Mouse (Mus musculus): ENCODE data around the gene Cd22. TPM values are rescaled to one million over a fixed set of nuclear protein-coding genes. Genes with fewer than 3 reads are reported as not detected.
A peak's percentile ranks its signal among the peaks of the same experiment; 100 is the strongest.

Gene Cd22
- polyA plus RNA-seq, 1 experiment from 2014 or later, result 0.35 TPM

DNA sequence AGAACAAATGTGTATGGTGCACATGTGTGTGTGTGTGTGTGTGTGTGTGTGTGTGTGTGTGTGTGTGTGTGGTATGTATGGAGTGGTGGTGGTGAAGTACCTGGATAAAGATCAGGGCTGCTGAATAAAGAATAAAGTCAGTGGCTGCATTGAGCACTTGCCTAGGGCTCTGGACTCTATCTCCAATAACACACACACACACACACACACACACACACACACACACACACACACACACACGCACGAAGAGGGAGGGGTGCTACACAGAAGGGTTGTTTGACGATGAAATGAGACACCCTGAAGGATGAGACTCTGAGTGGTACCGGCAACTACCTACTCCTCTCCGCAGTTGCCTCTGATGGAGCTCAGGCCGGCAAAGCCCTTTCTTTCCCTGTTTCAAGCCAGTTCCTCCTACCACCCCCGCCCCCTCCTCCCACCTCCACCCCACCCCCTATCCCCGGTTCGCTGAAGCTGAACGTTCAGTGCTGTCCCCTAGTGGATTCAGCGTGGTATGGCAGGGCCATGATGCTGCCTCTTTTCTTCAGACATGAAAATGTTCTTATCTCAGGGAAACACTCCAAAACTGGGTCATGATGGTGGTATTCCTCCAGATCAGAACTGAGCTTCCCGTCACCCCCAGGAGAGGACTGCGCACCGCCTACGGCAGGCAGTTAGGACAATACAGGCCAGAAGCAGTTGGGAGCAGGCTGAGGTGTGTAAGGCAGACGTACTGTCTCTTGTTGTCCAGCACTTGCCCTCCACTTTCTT lies 20.3 kb downstream of the Cd22 start:
- Histone ChIP-seq H3K4me2 (replicated peaks; ENCODE audit: low read depth, low read length) (peak overlapping the region; percentile 36), H3K27me3 (ENCODE audit: control insufficient read depth, insufficient read depth, low read length) (no peaks in the 10 kb centered on the region), H3K4me1 (ENCODE audit: control insufficient read depth, insufficient read depth, low read length) (no peaks in the 10 kb centered on the region), H3K27ac (ENCODE audit: low read length) (no peak overlapping the region), H3K4me3 (ENCODE audit: low read depth, low read length) (0 out of 2 replicates have a peak overlapping the region, but pooled peaks have one; percentile 12), H3K36me3 (ENCODE audit: control insufficient read depth, insufficient read depth, low read length) (no peaks in the 10 kb centered on the region), H3K9me3 (ENCODE audit: control insufficient read depth, low read depth, low read length) (no peaks in the 10 kb centered on the region), H3K9ac (replicated peaks; ENCODE audit: low read depth, low read length) (no peak overlapping the region)
- peak; percentile 66 for ATAC-seq (ENCODE audit: insufficient number of reproducible peaks, insufficient read depth, low FRiP score, low read depth)
- 8% methylated on average over 14 of the region's 16 CpGs for WGBS

DNA sequence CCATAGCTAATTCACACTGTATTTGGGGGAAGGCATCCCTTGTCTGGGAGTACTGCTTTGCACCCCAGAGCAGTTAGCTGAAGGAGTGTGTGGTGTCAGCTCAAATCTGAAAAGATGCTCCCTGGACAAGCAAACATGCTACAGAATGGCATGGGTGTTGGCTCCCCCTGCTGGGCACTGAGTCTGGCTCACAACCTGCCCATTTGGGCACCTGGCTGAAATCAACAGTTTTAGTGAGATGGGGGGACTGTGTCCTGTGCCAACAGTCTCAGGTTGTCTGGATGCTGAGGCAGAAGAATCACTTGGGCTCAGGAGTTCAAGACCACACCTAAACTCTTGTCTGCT lies 20.9 kb downstream of the Cd22 start:
- no peaks in the 10 kb centered on the region for H3K27me3 ChIP-seq (ENCODE audit: control insufficient read depth, insufficient read depth, low read length)
- peak; percentile 30; the same call in 1 of the 2 replicates for ATAC-seq (ENCODE audit: insufficient number of reproducible peaks, insufficient read depth, low FRiP score, low read depth)
- no peak overlapping the region for H3K9ac ChIP-seq (replicated peaks; ENCODE audit: low read depth, low read length)
- no peaks in the 10 kb centered on the region for H3K36me3 ChIP-seq (ENCODE audit: control insufficient read depth, insufficient read depth, low read length)
- no peak overlapping the region for H3K4me3 ChIP-seq (ENCODE audit: low read depth, low read length)
- H3K4me1 ChIP-seq (ENCODE audit: control insufficient read depth, insufficient read depth, low read length), result no peaks in the 10 kb centered on the region
- no peaks in the 10 kb centered on the region for H3K9me3 ChIP-seq (ENCODE audit: control insufficient read depth, low read depth, low read length)
- no peak overlapping the region for H3K27ac ChIP-seq (ENCODE audit: low read length)
- H3K4me2 ChIP-seq (replicated peaks; ENCODE audit: low read depth, low read length), result no peak overlapping the region

DNA sequence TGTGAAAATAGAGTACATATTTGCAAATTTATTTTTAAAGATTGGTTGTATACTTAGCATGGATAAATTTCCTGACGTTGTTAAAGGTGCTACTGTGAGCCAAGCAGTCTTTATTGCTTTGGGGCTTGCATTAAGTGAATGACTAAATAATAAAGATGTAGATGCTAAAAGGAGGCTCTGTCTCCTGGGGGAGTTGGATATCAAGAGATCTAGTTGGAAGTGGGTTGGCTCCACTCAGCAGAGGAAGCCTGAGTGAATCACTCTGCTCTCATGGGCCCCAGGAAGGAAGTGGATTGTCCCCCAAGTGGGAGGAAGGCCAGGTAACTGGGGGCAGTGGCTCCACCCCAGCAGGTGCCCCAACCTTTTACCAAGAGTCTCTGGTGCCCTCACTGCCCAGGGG lies 22.4 kb downstream of the Cd22 start:
- ATAC-seq (ENCODE audit: insufficient number of reproducible peaks, insufficient read depth, low FRiP score, low read depth), result no peak
- no peak overlapping the region for H3K4me3 ChIP-seq (ENCODE audit: low read depth, low read length)
- H3K4me1 ChIP-seq (ENCODE audit: control insufficient read depth, insufficient read depth, low read length), result no peaks in the 10 kb centered on the region
- H3K27ac ChIP-seq (ENCODE audit: low read length), result no peak overlapping the region
- no peak overlapping the region for H3K4me2 ChIP-seq (replicated peaks; ENCODE audit: low read depth, low read length)
- H3K36me3 ChIP-seq (ENCODE audit: control insufficient read depth, insufficient read depth, low read length), result no peaks in the 10 kb centered on the region
- WGBS, result 70% methylated on average over 1 of the region's 1 CpGs
- no peaks in the 10 kb centered on the region for H3K27me3 ChIP-seq (ENCODE audit: control insufficient read depth, insufficient read depth, low read length)
- no peak overlapping the region for H3K9ac ChIP-seq (replicated peaks; ENCODE audit: low read depth, low read length)
- no peaks in the 10 kb centered on the region for H3K9me3 ChIP-seq (ENCODE audit: control insufficient read depth, low read depth, low read length)

DNA sequence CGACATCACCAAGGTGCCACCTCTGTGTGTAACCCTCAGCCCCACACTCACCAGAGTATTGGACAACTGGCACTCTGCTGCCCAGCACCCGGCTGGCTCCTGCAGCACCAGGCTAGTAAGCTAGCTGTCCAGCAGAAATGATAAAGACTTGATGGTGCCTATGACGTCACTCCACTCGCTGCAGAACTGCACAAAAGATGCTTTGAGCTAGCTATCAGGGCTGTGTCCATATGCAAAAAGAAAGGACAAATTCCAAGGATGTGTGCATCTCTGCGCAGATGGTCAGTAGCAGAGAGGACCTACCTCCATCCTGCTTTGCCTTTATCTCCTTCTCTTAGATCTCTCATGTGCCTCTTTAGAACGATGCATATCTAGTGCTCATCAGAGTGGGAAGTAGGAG lies 24.1 kb downstream of the Cd22 start, which contains the start of gene Ffar3:
Ffar3 (minus strand) TSS at position 101 of the 400 bp plus-strand sequence.
- no peaks in the 10 kb centered on the region for H3K9me3 ChIP-seq (ENCODE audit: control insufficient read depth, low read depth, low read length)
- H3K27me3 ChIP-seq (ENCODE audit: control insufficient read depth, insufficient read depth, low read length), result no peaks in the 10 kb centered on the region
- WGBS, result 76% methylated on average over 6 of the region's 6 CpGs
- no peak for ATAC-seq (ENCODE audit: insufficient number of reproducible peaks, insufficient read depth, low FRiP score, low read depth)
- H3K27ac ChIP-seq (ENCODE audit: low read length), result no peak within 1 kb of the TSS
- H3K36me3 ChIP-seq (ENCODE audit: control insufficient read depth, insufficient read depth, low read length), result no peaks in the 10 kb centered on the region
- no peak within 1 kb of the TSS for H3K4me2 ChIP-seq (replicated peaks; ENCODE audit: low read depth, low read length)
- no peak within 1 kb of the TSS for H3K9ac ChIP-seq (replicated peaks; ENCODE audit: low read depth, low read length)
- H3K4me1 ChIP-seq (ENCODE audit: control insufficient read depth, insufficient read depth, low read length), result no peaks in the 10 kb centered on the region
- H3K4me3 ChIP-seq (ENCODE audit: low read depth, low read length), result no peak within 1 kb of the TSS

DNA sequence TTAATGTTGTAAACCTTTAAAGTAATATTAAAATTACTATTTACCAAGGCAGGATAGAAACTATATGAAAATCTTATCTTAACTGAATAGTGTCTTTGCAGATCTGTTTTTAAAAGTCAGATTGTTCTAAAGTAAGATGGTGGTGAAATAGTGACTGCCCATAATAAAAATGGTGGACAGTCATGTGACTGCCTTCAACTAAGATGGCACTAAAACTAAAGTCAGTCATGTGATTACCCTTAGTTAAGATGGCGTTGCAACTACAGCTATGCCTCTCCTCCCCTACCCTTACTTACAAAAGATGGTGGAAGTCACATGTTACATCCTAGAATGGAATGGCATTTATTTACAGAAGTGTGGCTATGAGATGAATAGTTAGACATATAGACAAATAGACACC lies 28.7 kb downstream of the Cd22 start:
- Histone ChIP-seq H3K27me3 (ENCODE audit: control insufficient read depth, insufficient read depth, low read length) (no peaks in the 10 kb centered on the region), H3K9me3 (ENCODE audit: control insufficient read depth, low read depth, low read length) (no peaks in the 10 kb centered on the region)

DNA sequence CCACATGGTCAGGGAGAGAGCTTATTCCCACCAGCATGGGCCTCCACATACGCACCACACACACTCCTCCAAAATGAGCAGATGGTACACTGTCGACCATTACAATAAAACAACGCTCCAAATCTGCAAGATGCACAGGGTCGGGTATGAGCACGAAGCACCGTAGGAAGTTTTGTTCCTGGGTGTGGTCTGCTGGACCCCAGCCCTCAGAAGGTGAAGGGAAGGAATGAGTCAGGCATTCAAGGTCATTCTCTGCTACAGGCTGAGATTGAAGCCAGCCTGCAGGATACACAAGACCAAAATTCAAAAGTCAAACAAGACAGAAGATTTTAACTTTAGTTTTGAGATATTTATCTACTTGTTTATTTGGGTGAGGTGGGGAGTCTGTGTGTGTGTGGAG lies 32.2 kb downstream of the Cd22 start:
- H3K9me3 ChIP-seq (ENCODE audit: control insufficient read depth, low read depth, low read length), result no peaks in the 10 kb centered on the region
- H3K4me3 ChIP-seq (ENCODE audit: low read depth, low read length), result no peak overlapping the region
- no peak overlapping the region for H3K4me2 ChIP-seq (replicated peaks; ENCODE audit: low read depth, low read length)
- H3K27me3 ChIP-seq (ENCODE audit: control insufficient read depth, insufficient read depth, low read length), result no peaks in the 10 kb centered on the region
- no peak for ATAC-seq (ENCODE audit: insufficient number of reproducible peaks, insufficient read depth, low FRiP score, low read depth)
- WGBS, result 69% methylated on average over 6 of the region's 6 CpGs
- no peaks in the 10 kb centered on the region for H3K4me1 ChIP-seq (ENCODE audit: control insufficient read depth, insufficient read depth, low read length)
- H3K27ac ChIP-seq (ENCODE audit: low read length), result no peak overlapping the region
- no peaks in the 10 kb centered on the region for H3K36me3 ChIP-seq (ENCODE audit: control insufficient read depth, insufficient read depth, low read length)
- no peak overlapping the region for H3K9ac ChIP-seq (replicated peaks; ENCODE audit: low read depth, low read length)

More for the DNA sequence above, 28.7 kb downstream of the Cd22 start:
- WGBS, result 80% methylated on average over 1 of the region's 1 CpGs
- Histone ChIP-seq H3K9ac (replicated peaks; ENCODE audit: low read depth, low read length) (no peak overlapping the region), H3K4me3 (ENCODE audit: low read depth, low read length) (no peak overlapping the region), H3K36me3 (ENCODE audit: control insufficient read depth, insufficient read depth, low read length) (no peaks in the 10 kb centered on the region), H3K4me2 (replicated peaks; ENCODE audit: low read depth, low read length) (no peak overlapping the region), H3K27ac (ENCODE audit: low read length) (no peak overlapping the region), H3K4me1 (ENCODE audit: control insufficient read depth, insufficient read depth, low read length) (no peaks in the 10 kb centered on the region)
- no peak for ATAC-seq (ENCODE audit: insufficient number of reproducible peaks, insufficient read depth, low FRiP score, low read depth)

DNA sequence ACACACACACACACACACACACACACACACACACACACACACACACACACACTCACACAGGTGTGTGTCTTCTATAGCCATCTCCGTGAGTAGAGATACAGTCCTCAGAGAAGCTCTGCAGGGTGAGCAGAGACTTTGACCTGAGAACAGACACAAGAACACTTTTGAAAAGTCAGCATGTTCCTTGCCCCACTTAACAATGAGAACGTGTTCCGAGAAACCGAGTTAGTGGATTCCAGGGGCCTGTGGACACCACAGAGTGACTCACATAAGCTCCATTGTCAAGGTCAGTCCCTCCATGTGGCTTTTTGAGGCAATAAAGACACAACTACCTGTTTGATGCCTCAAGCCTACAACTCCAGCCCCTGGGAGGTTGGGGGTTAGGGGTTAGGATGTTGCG lies 32.8 kb downstream of the Cd22 start:
- no peak overlapping the region for H3K27ac ChIP-seq (ENCODE audit: low read length)
- H3K4me2 ChIP-seq (replicated peaks; ENCODE audit: low read depth, low read length), result no peak overlapping the region
- H3K9me3 ChIP-seq (ENCODE audit: control insufficient read depth, low read depth, low read length), result no peaks in the 10 kb centered on the region
- no peaks in the 10 kb centered on the region for H3K36me3 ChIP-seq (ENCODE audit: control insufficient read depth, insufficient read depth, low read length)
- H3K4me1 ChIP-seq (ENCODE audit: control insufficient read depth, insufficient read depth, low read length), result no peaks in the 10 kb centered on the region
- 65% methylated on average over 5 of the region's 5 CpGs for WGBS
- no peak overlapping the region for H3K9ac ChIP-seq (replicated peaks; ENCODE audit: low read depth, low read length)
- no peaks in the 10 kb centered on the region for H3K27me3 ChIP-seq (ENCODE audit: control insufficient read depth, insufficient read depth, low read length)
- ATAC-seq (ENCODE audit: insufficient number of reproducible peaks, insufficient read depth, low FRiP score, low read depth), result no peak
- no peak overlapping the region for H3K4me3 ChIP-seq (ENCODE audit: low read depth, low read length)

DNA sequence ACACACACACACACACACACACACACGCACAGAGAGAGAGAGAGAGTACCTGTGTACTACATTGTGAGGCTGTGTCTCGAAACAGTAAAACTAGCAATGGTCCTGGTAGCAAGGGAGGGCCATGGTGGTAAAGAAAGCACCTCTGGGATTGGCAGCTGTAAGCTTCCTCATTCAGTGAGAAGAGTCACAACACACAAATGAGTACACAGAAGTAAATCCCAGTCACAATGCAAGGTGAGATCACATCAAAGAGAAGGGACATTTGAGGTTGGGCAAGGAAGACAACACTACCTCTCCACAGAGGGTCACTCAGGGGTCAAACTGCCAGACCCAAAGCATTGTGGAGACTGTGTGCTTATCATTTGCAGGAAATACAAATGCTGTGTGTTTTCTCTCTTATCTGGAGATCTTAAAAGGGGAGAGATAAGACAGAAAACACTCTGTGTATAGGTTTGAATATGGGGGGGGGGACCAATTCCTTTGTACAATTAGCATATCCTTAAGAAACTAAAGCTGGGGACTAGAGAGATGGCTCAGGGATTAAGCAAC lies 33.6 kb downstream of the Cd22 start:
- Histone ChIP-seq H3K27me3 (ENCODE audit: control insufficient read depth, insufficient read depth, low read length) (no peaks in the 10 kb centered on the region), H3K4me2 (replicated peaks; ENCODE audit: low read depth, low read length) (no peak overlapping the region), H3K4me3 (ENCODE audit: low read depth, low read length) (no peak overlapping the region), H3K27ac (ENCODE audit: low read length) (no peak overlapping the region), H3K9ac (replicated peaks; ENCODE audit: low read depth, low read length) (no peak overlapping the region), H3K9me3 (ENCODE audit: control insufficient read depth, low read depth, low read length) (no peaks in the 10 kb centered on the region), H3K4me1 (ENCODE audit: control insufficient read depth, insufficient read depth, low read length) (no peaks in the 10 kb centered on the region), H3K36me3 (ENCODE audit: control insufficient read depth, insufficient read depth, low read length) (no peaks in the 10 kb centered on the region)
- ATAC-seq (ENCODE audit: insufficient number of reproducible peaks, insufficient read depth, low FRiP score, low read depth), result no peak
- 39% methylated on average over 2 of the region's 2 CpGs for WGBS

Data from stomach, embryonic 14.5 days (tissue).